Mouse (Mus musculus): Measurements from ENCODE around the gene Gsdma3.

DNA sequence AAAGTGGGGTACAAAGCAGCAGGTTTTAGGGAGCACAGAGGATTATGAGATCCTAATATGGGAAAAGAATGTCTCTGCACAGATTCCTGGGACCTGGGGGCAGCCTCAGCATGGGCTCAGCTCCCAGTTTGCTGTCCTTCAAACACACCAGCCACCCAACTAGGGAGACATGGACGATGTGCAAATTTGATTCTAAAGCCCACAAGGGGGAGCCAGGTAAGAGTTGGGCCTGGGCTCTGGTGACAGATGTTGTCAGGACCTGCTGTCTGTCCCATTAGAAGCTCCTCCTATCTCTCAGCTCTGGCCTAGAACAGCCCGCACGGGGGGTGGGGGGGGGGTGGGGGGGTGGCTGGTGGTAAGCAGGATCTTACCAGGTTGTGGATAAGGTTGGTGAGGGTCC is 42.6 kb upstream of the Gsdma3 start:
- TF ChIP-seq CTCF (IDR thresholded peaks at IDR 0.05; ENCODE audit: extremely low read depth, insufficient read depth, insufficient read length, insufficient replicate concordance) (no peak), POLR2A (IDR thresholded peaks at IDR 0.05; ENCODE audit: low read depth, low read length) (no peak)
